Mouse (Mus musculus) kidney, adult 2 months (tissue): ENCODE data around the gene Gtsf2. TPM values are rescaled to one million over a fixed set of nuclear protein-coding genes. Genes with fewer than 3 reads are reported as not detected.
A peak's percentile ranks its signal among the peaks of the same experiment; 100 is the strongest.

Experiments used
- DNase-seq: peaks from one replicate; pipeline ENCODE4 v3.0.0; 2021
- H3K27ac ChIP-seq: fragments of 200-500 bp; 2 replicates; pipeline ENCODE4 v1.5.1; 2012; ENCODE audit warnings: low read depth, low read length, control low read depth, inconsistent platforms; ENCODE audit not compliant: insufficient read depth
- H3K27me3 ChIP-seq: fragments of 200-500 bp; replicated peaks from 2 replicates; pipeline ENCODE4 v1.6.1; 2012; ENCODE audit warnings: mild to moderate bottlenecking, moderate library complexity, low read length, inconsistent platforms; ENCODE audit not compliant: control insufficient read depth, insufficient read depth
- H3K36me3 ChIP-seq: fragments of 200-500 bp; 2 replicates; pipeline ENCODE4 v1.6.1; 2012; ENCODE audit warnings: mild to moderate bottlenecking, moderate library complexity, low read length, inconsistent platforms; ENCODE audit not compliant: control insufficient read depth, insufficient read depth
- H3K4me1 ChIP-seq: fragments of 200-500 bp; 2 replicates; pipeline ENCODE4 v1.6.1; 2011; ENCODE audit warnings: low read length; ENCODE audit not compliant: control insufficient read depth, insufficient read depth
- H3K4me3 ChIP-seq: fragments of 200-500 bp; 2 replicates; pipeline ENCODE4 v1.5.1; 2011; ENCODE audit warnings: mild to moderate bottlenecking, low read depth, low read length, control low read depth; ENCODE audit not compliant: insufficient read depth
- CTCF ChIP-seq: fragments of 200-500 bp; conservative IDR thresholded peaks from 2 replicates; pipeline ENCODE4 v1.5.1; 2011; ENCODE audit warnings: low read depth, mild to moderate bottlenecking, control low read depth, low read length, moderate library complexity, mixed read lengths; ENCODE audit not compliant: insufficient read depth, insufficient read length
- POLR2A ChIP-seq: fragments of 200-500 bp; IDR thresholded peaks from one replicate; pipeline ENCODE4 v1.6.1; 2011; ENCODE audit warnings: low read depth, low read length, control low read depth
- WGBS: fragments of 180-500 bp; shearing (Covaris S2); methylation state at CpG from one replicate; pipeline ENCODE4 v1.1.7; 2018; 5-methylcytosine and 5-hydroxymethylcytosine counted together
- polyA plus RNA-seq: library from polyadenylated mRNA; depleted of rRNA; stranded (reverse); fragments of >200 nt; gene quantifications from 2 replicates; pipeline ENCODE4 v1.2.3, GENCODE M21; 2012; rRNA removed

Gene Gtsf2
- not detected in 2 replicates for polyA plus RNA-seq

- Histone ChIP-seq H3K4me1 (no peaks in the 10 kb centered on the region), H3K27ac (no peak within 1 kb of the TSS), H3K4me3 (no peak within 1 kb of the TSS), H3K36me3 (no peaks in the 10 kb centered on the region), H3K27me3 (no peaks in the 10 kb centered on the region)
- no peak for TF ChIP-seq POLR2A
- TF ChIP-seq CTCF = no peak
- WGBS = 42% methylated on average over 3 of the region's 3 CpGs
- DNase-seq = no peak
Measured at GRCm38 (mm10) chr15:103448369-103448768, at the start of gene Gtsf2. Gene Gtsf2 (minus strand): TSS chr15:103448469.

- H3K4me1 ChIP-seq = no peaks in the 10 kb centered on the region
- WGBS = 79% methylated on average over 10 of the region's 10 CpGs
Measured at GRCm38 (mm10) chr15:103496204-103497140, 48.2 kb upstream of the Gtsf2 start.

GRCm38 (mm10) chr15:103488336-103488735, 40.1 kb upstream of the Gtsf2 start:
- Histone ChIP-seq H3K27ac (no peak overlapping the region), H3K4me3 (no peak overlapping the region), H3K4me1 (no peaks in the 10 kb centered on the region), H3K27me3 (no peaks in the 10 kb centered on the region), H3K36me3 (no peaks in the 10 kb centered on the region)
- WGBS = 63% methylated on average over 4 of the region's 4 CpGs
- TF ChIP-seq CTCF (no peak), POLR2A (no peak)
- no peak for DNase-seq

More at GRCm38 (mm10) chr15:103496204-103497140, 48.2 kb upstream of the Gtsf2 start:
- H3K4me3 ChIP-seq = no peak overlapping the region
- H3K36me3 ChIP-seq = no peaks in the 10 kb centered on the region
- H3K27ac ChIP-seq = no peak overlapping the region
- DNase-seq = no peak
- H3K27me3 ChIP-seq = no peaks in the 10 kb centered on the region
- TF ChIP-seq CTCF (no peak), POLR2A (no peak)

- Histone ChIP-seq H3K27me3 (no peaks in the 10 kb centered on the region), H3K27ac (no peak overlapping the region), H3K36me3 (no peaks in the 10 kb centered on the region), H3K4me3 (no peak overlapping the region), H3K4me1 (no peaks in the 10 kb centered on the region)
- whole genome bisulfite sequencing = 80% methylated on average over 1 of the region's 1 CpGs
- no peak for DNase-seq
- no peak for TF ChIP-seq POLR2A
- TF ChIP-seq CTCF = no peak
Measured at GRCm38 (mm10) chr15:103486658-103487057, 38.4 kb upstream of the Gtsf2 start.

GRCm38 (mm10) chr15:103485106-103485505, 36.8 kb upstream of the Gtsf2 start:
- no peaks in the 10 kb centered on the region for H3K36me3 ChIP-seq
- H3K4me1 ChIP-seq = no peaks in the 10 kb centered on the region
- no peak for DNase-seq
- no peak overlapping the region for H3K4me3 ChIP-seq
- no peak overlapping the region for H3K27ac ChIP-seq
- no peaks in the 10 kb centered on the region for H3K27me3 ChIP-seq
- TF ChIP-seq POLR2A = no peak
- TF ChIP-seq CTCF = no peak
- 66% methylated on average over 3 of the region's 3 CpGs for WGBS

GRCm38 (mm10) chr15:103484490-103484889, 36.2 kb upstream of the Gtsf2 start:
- TF ChIP-seq POLR2A (no peak), CTCF (no peak)
- WGBS = 68% methylated on average over 2 of the region's 2 CpGs
- no peaks in the 10 kb centered on the region for H3K27me3 ChIP-seq
- H3K36me3 ChIP-seq = no peaks in the 10 kb centered on the region
- no peak for DNase-seq
- no peaks in the 10 kb centered on the region for H3K4me1 ChIP-seq
- H3K27ac ChIP-seq = no peak overlapping the region
- no peak overlapping the region for H3K4me3 ChIP-seq

- Histone ChIP-seq H3K4me1 (no peaks in the 10 kb centered on the region), H3K27ac (no peak overlapping the region), H3K27me3 (no peaks in the 10 kb centered on the region), H3K4me3 (no peak overlapping the region), H3K36me3 (no peaks in the 10 kb centered on the region)
- TF ChIP-seq POLR2A (no peak), CTCF (no peak)
- WGBS = 3% methylated on average over 1 of the region's 1 CpGs
- peak; percentile 17 for DNase-seq
Measured at GRCm38 (mm10) chr15:103482488-103482887, 34.2 kb upstream of the Gtsf2 start.
